Mouse (Mus musculus) cerebellum, adult 11-12 months (tissue): Measurements from ENCODE around the gene Ffar1.

Experiments used
- DNase-seq: peaks from one replicate; pipeline ENCODE4 v3.0.0; 2022

The Ffar1 gene

GRCm38 (mm10) chr7:30861464-30861863 lies at the start of gene Ffar1:
Gene Ffar1 (minus strand): TSS chr7:30861564.
- DNase-seq: no peak

GRCm38 (mm10) chr7:30909773-30910172 lies 48.4 kb upstream of the Ffar1 start:
- DNase-seq: no peak

GRCm38 (mm10) chr7:30908992-30909431 lies 47.6 kb upstream of the Ffar1 start:
- DNase-seq: no peak

GRCm38 (mm10) chr7:30908277-30908991 lies 47.1 kb upstream of the Ffar1 start:
- no peak for DNase-seq

GRCm38 (mm10) chr7:30904042-30904441 lies 42.7 kb upstream of the Ffar1 start:
- no peak for DNase-seq

GRCm38 (mm10) chr7:30895217-30895616 lies 33.9 kb upstream of the Ffar1 start:
- no peak for DNase-seq

- no peak for DNase-seq
These were observed 31.2 kb upstream of the Ffar1 start for GRCm38 (mm10) chr7:30892515-30892914.

- DNase-seq: no peak
These were observed 30.4 kb upstream of the Ffar1 start for GRCm38 (mm10) chr7:30891746-30892145.

- no peak for DNase-seq
These were observed 29.3 kb upstream of the Ffar1 start for GRCm38 (mm10) chr7:30890681-30891080.

GRCm38 (mm10) chr7:30888786-30889185 lies 27.4 kb upstream of the Ffar1 start:
- no peak for DNase-seq

GRCm38 (mm10) chr7:30887568-30888188 lies 26.3 kb upstream of the Ffar1 start:
- DNase-seq: no peak

GRCm38 (mm10) chr7:30886852-30887251 lies 25.5 kb upstream of the Ffar1 start:
- no peak for DNase-seq

- DNase-seq: no peak
These were observed 22.7 kb upstream of the Ffar1 start for GRCm38 (mm10) chr7:30884047-30884446.

- DNase-seq: no peak
These were observed 20.0 kb upstream of the Ffar1 start for GRCm38 (mm10) chr7:30881367-30881766.

GRCm38 (mm10) chr7:30880176-30880575 lies 18.8 kb upstream of the Ffar1 start, which contains the start of gene Cd22:
Gene Cd22 (minus strand): TSS chr7:30880342.
- no peak for DNase-seq

- no peak for DNase-seq
These were observed 17.6 kb upstream of the Ffar1 start for GRCm38 (mm10) chr7:30878950-30879349.

- DNase-seq: peak; percentile 47
These were observed 11.7 kb upstream of the Ffar1 start for GRCm38 (mm10) chr7:30873083-30873482.

- no peak for DNase-seq
These were observed 2.0 kb upstream of the Ffar1 start for GRCm38 (mm10) chr7:30863386-30863785.

GRCm38 (mm10) chr7:30859635-30860402 lies 1.5 kb downstream of the Ffar1 start:
- peak; percentile 11 for DNase-seq

- peak; percentile 8 for DNase-seq
These were observed 2.1 kb downstream of the Ffar1 start for GRCm38 (mm10) chr7:30859290-30859634.

- DNase-seq: no peak
These were observed 3.6 kb downstream of the Ffar1 start for GRCm38 (mm10) chr7:30857746-30858145.

GRCm38 (mm10) chr7:30856078-30856477 lies 5.3 kb downstream of the Ffar1 start, which contains the start of gene Ffar3:
Gene Ffar3 (minus strand): TSS chr7:30856178.
- no peak for DNase-seq

- no peak for DNase-seq
These were observed 9.9 kb downstream of the Ffar1 start for GRCm38 (mm10) chr7:30851421-30851820.

GRCm38 (mm10) chr7:30847934-30848333 lies 13.4 kb downstream of the Ffar1 start:
- DNase-seq: no peak
